Mouse (Mus musculus) gastrocnemius, postnatal 36 days (tissue): ENCODE measurements around the gene Fgf9. TPM values are rescaled to one million over a fixed set of nuclear protein-coding genes. Genes with fewer than 3 reads are reported as not detected.

Experiments used
- total RNA-seq, 2 experiments: library from RNA; stranded (reverse); gene quantifications; 2 replicates each; pipeline ENCODE4 v1.2.3; 2021

The Fgf9 gene
- total RNA-seq, 2 experiments from 2014 or later = 0.62 to 1.4 TPM

Other genes with a start within 250 kb of the Fgf9 start
- under 1 TPM; 0.28 to 0.52 TPM for gene Ska3, start 244.4 kb upstream of the Fgf9 start, total RNA-seq
- gene Mrpl57, start 244.3 kb upstream of the Fgf9 start, total RNA-seq = 10 to 100 TPM; 61.9 to 63.5 TPM
- gene Zdhhc20, start 180.3 kb upstream of the Fgf9 start, total RNA-seq = 1 to 10 TPM; 4.2 to 4.8 TPM
- gene Micu2, start 71.3 kb upstream of the Fgf9 start, total RNA-seq = 10 to 100 TPM; 30.1 to 31.9 TPM